Mouse (Mus musculus) midbrain, embryonic 13.5 days (tissue): ENCODE data around the gene Prok2. TPM values are rescaled to one million over a fixed set of nuclear protein-coding genes. Genes with fewer than 3 reads are reported as not detected.

ENCODE experiments used
- ATAC-seq: fragments of 200-750 bp; cut with Nextera tagmentation; 2 replicates; pipeline ENCODE4 v1.8.0; 2017; ENCODE audit warnings: mild to moderate bottlenecking, moderate TSS enrichment, moderate library complexity
- H3K27ac ChIP-seq: fragments of 300-500 bp; sonication (generic); 2 replicates; pipeline ENCODE4 v1.5.1; 2015; ENCODE audit warnings: inconsistent platforms, mild to moderate bottlenecking, moderate library complexity
- H3K27me3 ChIP-seq: fragments of 300-500 bp; sonication (generic); 2 replicates; pipeline ENCODE4 v1.6.1; 2015; ENCODE audit warnings: mild to moderate bottlenecking, inconsistent platforms
- H3K36me3 ChIP-seq: fragments of 300-500 bp; sonication (generic); 2 replicates; pipeline ENCODE4 v1.6.1; 2015; ENCODE audit warnings: mild to moderate bottlenecking, inconsistent platforms
- H3K4me1 ChIP-seq: fragments of 300-500 bp; sonication (generic); replicated peaks from 2 replicates; pipeline ENCODE4 v1.6.1; 2015; ENCODE audit warnings: inconsistent platforms
- H3K4me2 ChIP-seq: fragments of 300-500 bp; sonication (generic); replicated peaks from 2 replicates; pipeline ENCODE4 v1.6.1; 2015; ENCODE audit warnings: moderate library complexity, mild to moderate bottlenecking, inconsistent platforms
- H3K4me3 ChIP-seq: fragments of 300-500 bp; sonication (generic); replicated peaks from 2 replicates; pipeline ENCODE4 v1.5.1; 2015; ENCODE audit warnings: mild to moderate bottlenecking, inconsistent platforms
- H3K9ac ChIP-seq: fragments of 300-500 bp; sonication (generic); replicated peaks from 2 replicates; pipeline ENCODE4 v1.6.1; 2015; ENCODE audit warnings: mild to moderate bottlenecking, inconsistent platforms
- H3K9me3 ChIP-seq: fragments of 300-500 bp; sonication (generic); 2 replicates; pipeline ENCODE4 v1.6.1; 2016; ENCODE audit warnings: mild to moderate bottlenecking, inconsistent platforms
- WGBS: fragments of 180-500 bp; shearing (Covaris S2); methylation state at CpG from one replicate; pipeline ENCODE4 v1.1.7; 2015; 5-methylcytosine and 5-hydroxymethylcytosine counted together
- polyA plus RNA-seq: library from polyadenylated mRNA; unstranded; fragments of >200 nt; fragmentation: Nextera tagmentation; extraction: Ambion mirVana; gene quantifications from 2 replicates; pipeline ENCODE4 v1.2.1, GENCODE M21; 2015

The Prok2 gene
- polyA plus RNA-seq, 1 experiment from 2014 or later, result 0.39 TPM

DNA sequence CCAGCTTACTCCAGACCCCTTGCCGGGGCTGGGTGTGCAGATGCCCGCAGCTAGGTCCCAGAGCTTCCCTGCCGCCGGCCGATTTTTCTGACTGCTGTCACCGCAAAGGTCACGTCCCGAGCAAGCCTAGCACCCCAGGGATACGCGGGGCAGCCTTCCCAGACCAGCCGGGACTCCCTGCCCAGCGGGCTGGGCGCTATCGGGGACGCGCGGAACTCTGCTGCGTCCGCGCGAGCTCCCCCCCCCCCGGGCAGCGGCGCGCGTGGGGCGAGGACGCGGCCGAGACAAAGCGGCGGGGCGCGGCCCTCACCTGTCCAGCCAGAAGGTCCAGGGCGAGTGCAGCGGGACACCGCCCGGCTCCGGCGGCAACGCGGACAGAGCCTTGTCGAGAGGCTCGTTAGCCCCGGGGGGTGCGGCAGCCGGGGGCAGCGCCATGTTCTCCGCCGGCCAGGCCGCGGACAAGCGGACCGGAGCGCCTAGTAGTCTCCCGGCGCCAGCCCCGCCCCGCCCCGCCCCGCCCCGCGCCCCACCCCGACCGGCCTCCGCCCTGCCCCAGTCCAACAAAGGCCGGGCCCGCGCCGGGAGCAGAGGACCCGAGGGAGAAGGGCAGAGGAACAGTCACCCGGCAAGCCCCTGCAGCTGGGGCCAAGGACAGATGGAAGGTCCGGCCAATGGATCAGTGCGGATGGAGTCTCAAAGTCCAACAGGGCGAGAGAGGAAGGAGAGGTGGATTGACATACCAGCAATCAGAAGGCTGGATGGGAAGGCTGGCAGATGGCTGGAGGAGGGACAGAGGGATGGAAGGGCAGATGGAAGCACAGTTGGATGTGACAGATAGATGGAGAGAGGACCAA, 59.6 kb downstream of the Prok2 start, which contains the start of the genes Eif4e3 and Gm20696:
Eif4e3 (minus strand) TSS at position 454 of the 854 bp plus-strand sequence.
Gm20696 (minus strand) TSS at position 480 of the 854 bp plus-strand sequence.
- ATAC-seq, result peak; percentile 59
- peaks cover 20% of the 10 kb centered on the region for H3K27me3 ChIP-seq
- peak within 1 kb of the TSS; percentile 68 for H3K27ac ChIP-seq
- H3K4me2 ChIP-seq, result peak within 1 kb of the TSS; percentile 89
- H3K9me3 ChIP-seq, result no peaks in the 10 kb centered on the region
- peak within 1 kb of the TSS; percentile 92 for H3K9ac ChIP-seq
- peak within 1 kb of the TSS; percentile 72 for H3K4me3 ChIP-seq
- H3K4me1 ChIP-seq, result peaks cover 65% of the 10 kb centered on the region
- under 1% methylated on average over 72 of the region's 75 CpGs for WGBS
- H3K36me3 ChIP-seq, result no peaks in the 10 kb centered on the region

DNA sequence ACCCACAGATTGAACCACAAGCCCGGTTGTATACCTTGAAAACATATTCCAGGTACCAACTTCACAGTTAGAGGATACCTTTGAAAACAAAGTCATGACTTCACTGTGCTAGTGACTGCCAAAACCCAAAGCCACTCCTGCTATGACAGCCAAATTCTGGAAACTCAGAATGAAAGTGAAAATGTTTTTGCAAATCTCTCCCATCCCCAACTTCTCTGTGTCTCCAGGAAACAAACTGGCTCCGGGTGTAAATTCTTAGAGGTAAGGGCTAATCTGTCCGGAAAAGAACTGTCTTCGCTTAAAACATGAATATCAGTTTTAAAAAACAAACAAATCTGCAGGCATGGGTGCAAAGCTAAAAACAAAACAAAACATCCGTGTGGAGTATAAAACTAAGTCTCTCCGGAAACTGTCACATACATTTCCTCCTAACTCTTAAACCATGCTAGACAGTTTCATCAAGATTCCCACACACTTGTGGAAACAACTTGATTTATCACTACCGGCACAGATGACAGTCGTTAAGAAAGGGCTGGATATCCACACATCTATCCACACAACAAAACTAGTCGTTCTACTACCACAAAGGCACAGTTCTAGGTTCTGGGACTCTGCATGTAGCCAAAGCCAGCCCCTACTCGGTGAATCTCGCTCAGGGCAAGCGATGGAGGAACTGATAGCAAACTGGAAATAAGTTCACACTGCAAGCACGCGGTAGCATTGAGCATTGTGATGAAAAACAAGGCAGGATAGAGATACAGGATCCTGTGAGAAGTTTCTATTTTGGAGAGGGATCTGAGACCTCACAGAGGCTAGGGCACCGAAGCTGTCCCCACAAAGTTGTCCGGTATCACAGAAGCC, 60.5 kb downstream of the Prok2 start:
- Histone ChIP-seq H3K4me2 (peak overlapping the region; percentile 89), H3K27ac (peak overlapping the region; percentile 68), H3K4me3 (peak overlapping the region; percentile 72), H3K27me3 (peaks cover 20% of the 10 kb centered on the region), H3K36me3 (no peaks in the 10 kb centered on the region), H3K9me3 (no peaks in the 10 kb centered on the region), H3K4me1 (peaks cover 69% of the 10 kb centered on the region), H3K9ac (peak overlapping the region; percentile 92)
- WGBS, result 35% methylated on average over 16 of the region's 16 CpGs
- no peak for ATAC-seq

GRCm38 (mm10) chr6:99663232-99663631, 63.0 kb downstream of the Prok2 start:
- Histone ChIP-seq H3K27ac (no peak overlapping the region), H3K4me2 (no peak overlapping the region), H3K4me1 (peaks cover 60% of the 10 kb centered on the region), H3K9ac (no peak overlapping the region), H3K9me3 (no peaks in the 10 kb centered on the region), H3K27me3 (peaks cover 19% of the 10 kb centered on the region), H3K4me3 (no peak overlapping the region), H3K36me3 (no peaks in the 10 kb centered on the region)
- ATAC-seq, result no peak
- WGBS, result 83% methylated on average over 8 of the region's 8 CpGs

Other genes starting within 250 kb of the Prok2 start
- gene Foxp1, start 203.7 kb downstream of the Prok2 start, polyA plus RNA-seq, result 68.3 and 70.4 TPM in 2 replicates
- gene Eif4e3, start 59.6 kb downstream of the Prok2 start, polyA plus RNA-seq, result 8.8 and 9.8 TPM in 2 replicates
- gene Gm20696, start 59.6 kb downstream of the Prok2 start, polyA plus RNA-seq, result 3.2 and 3.6 TPM in 2 replicates
- 8.4 and 9.0 TPM in 2 replicates for gene Gpr27, start 33.7 kb downstream of the Prok2 start, polyA plus RNA-seq